Mouse (Mus musculus): Measurements from ENCODE around the gene Tmem253. TPM values are rescaled to one million over a fixed set of nuclear protein-coding genes. Genes with fewer than 3 reads are reported as not detected.
A peak's percentile ranks its signal among the peaks of the same experiment; 100 is the strongest.

Tmem253 gene
- polyA plus RNA-seq, 1 experiment: not detected

GRCm38 (mm10) chr14:52013021-52013610 is 2.3 kb upstream of the Tmem253 start:
- no peak for TF ChIP-seq POLR2A (IDR thresholded peaks at IDR 0.05; ENCODE audit: borderline replicate concordance, low read depth, low read length)
- TF ChIP-seq CTCF (IDR thresholded peaks at IDR 0.05; ENCODE audit: low read depth, low read length): no peak
- H3K27ac ChIP-seq (ENCODE audit: insufficient read depth, low read depth, low read length): no peak overlapping the region
- H3K4me3 ChIP-seq (ENCODE audit: insufficient read depth, low read length): no peak overlapping the region
- peaks cover 19% of the 10 kb centered on the region for H3K4me1 ChIP-seq (ENCODE audit: control insufficient read depth, insufficient read depth, low read length)

- H3K4me1 ChIP-seq (ENCODE audit: control insufficient read depth, insufficient read depth, low read length): peaks cover 26% of the 10 kb centered on the region
- H3K27ac ChIP-seq (ENCODE audit: insufficient read depth, low read depth, low read length): no peak overlapping the region
- TF ChIP-seq POLR2A (IDR thresholded peaks at IDR 0.05; ENCODE audit: borderline replicate concordance, low read depth, low read length): no peak
- TF ChIP-seq CTCF (IDR thresholded peaks at IDR 0.05; ENCODE audit: low read depth, low read length): no peak
- no peak overlapping the region for H3K4me3 ChIP-seq (ENCODE audit: insufficient read depth, low read length)
These were observed 1.7 kb upstream of the Tmem253 start for GRCm38 (mm10) chr14:52013771-52014219.

- Histone ChIP-seq H3K27ac (ENCODE audit: insufficient read depth, low read depth, low read length) (no peak overlapping the region), H3K4me3 (ENCODE audit: insufficient read depth, low read length) (no peak overlapping the region), H3K4me1 (ENCODE audit: control insufficient read depth, insufficient read depth, low read length) (peaks cover 27% of the 10 kb centered on the region)
- TF ChIP-seq POLR2A (IDR thresholded peaks at IDR 0.05; ENCODE audit: borderline replicate concordance, low read depth, low read length): no peak
- no peak for TF ChIP-seq CTCF (IDR thresholded peaks at IDR 0.05; ENCODE audit: low read depth, low read length)
These were observed 1.1 kb upstream of the Tmem253 start for GRCm38 (mm10) chr14:52014271-52014760.

- Histone ChIP-seq H3K27ac (ENCODE audit: insufficient read depth, low read depth, low read length) (peak overlapping the region; percentile 43), H3K4me1 (ENCODE audit: control insufficient read depth, insufficient read depth, low read length) (peaks cover 27% of the 10 kb centered on the region), H3K4me3 (ENCODE audit: insufficient read depth, low read length) (peak overlapping the region; percentile 74)
- 0 out of 2 replicates have a peak, but pooled peaks have one; percentile 37 for TF ChIP-seq CTCF (IDR thresholded peaks at IDR 0.05; ENCODE audit: low read depth, low read length)
- TF ChIP-seq POLR2A (IDR thresholded peaks at IDR 0.05; ENCODE audit: borderline replicate concordance, low read depth, low read length): no peak
These were observed 622 bp upstream of the Tmem253 start for GRCm38 (mm10) chr14:52014761-52015311.

GRCm38 (mm10) chr14:52016625-52017405 is 1.4 kb downstream of the Tmem253 start:
- Histone ChIP-seq H3K27ac (ENCODE audit: insufficient read depth, low read depth, low read length) (no peak overlapping the region), H3K4me3 (ENCODE audit: insufficient read depth, low read length) (no peak overlapping the region), H3K4me1 (ENCODE audit: control insufficient read depth, insufficient read depth, low read length) (peaks cover 35% of the 10 kb centered on the region)
- TF ChIP-seq POLR2A (IDR thresholded peaks at IDR 0.05; ENCODE audit: borderline replicate concordance, low read depth, low read length) (no peak), CTCF (IDR thresholded peaks at IDR 0.05; ENCODE audit: low read depth, low read length) (no peak)

- Histone ChIP-seq H3K4me3 (ENCODE audit: insufficient read depth, low read length) (no peak overlapping the region), H3K27ac (ENCODE audit: insufficient read depth, low read depth, low read length) (no peak overlapping the region), H3K4me1 (ENCODE audit: control insufficient read depth, insufficient read depth, low read length) (peaks cover 38% of the 10 kb centered on the region)
- TF ChIP-seq CTCF (IDR thresholded peaks at IDR 0.05; ENCODE audit: low read depth, low read length) (no peak), POLR2A (IDR thresholded peaks at IDR 0.05; ENCODE audit: borderline replicate concordance, low read depth, low read length) (no peak)
These were observed 2.2 kb downstream of the Tmem253 start for GRCm38 (mm10) chr14:52017662-52018061.

- Histone ChIP-seq H3K4me1 (ENCODE audit: control insufficient read depth, insufficient read depth, low read length) (peaks cover 43% of the 10 kb centered on the region), H3K4me3 (ENCODE audit: insufficient read depth, low read length) (peak overlapping the region; percentile 85), H3K27ac (ENCODE audit: insufficient read depth, low read depth, low read length) (no peak overlapping the region; the same call in 1 of the 2 replicates)
- TF ChIP-seq POLR2A (IDR thresholded peaks at IDR 0.05; ENCODE audit: borderline replicate concordance, low read depth, low read length) (0 out of 2 replicates have a peak, but pooled peaks have one; percentile 2), CTCF (IDR thresholded peaks at IDR 0.05; ENCODE audit: low read depth, low read length) (no peak)
These were observed 3.0 kb downstream of the Tmem253 start for GRCm38 (mm10) chr14:52018248-52019050.

GRCm38 (mm10) chr14:52019051-52019589 is 3.7 kb downstream of the Tmem253 start:
- peak; percentile 31; the same call in 1 of the 2 replicates for TF ChIP-seq CTCF (IDR thresholded peaks at IDR 0.05; ENCODE audit: low read depth, low read length)
- TF ChIP-seq POLR2A (IDR thresholded peaks at IDR 0.05; ENCODE audit: borderline replicate concordance, low read depth, low read length): no peak
- H3K27ac ChIP-seq (ENCODE audit: insufficient read depth, low read depth, low read length): peak overlapping the region; percentile 84
- H3K4me1 ChIP-seq (ENCODE audit: control insufficient read depth, insufficient read depth, low read length): peaks cover 46% of the 10 kb centered on the region
- H3K4me3 ChIP-seq (ENCODE audit: insufficient read depth, low read length): peak overlapping the region; percentile 85
